Mouse (Mus musculus) urinary bladder, postnatal 4 days (tissue): Measurements from ENCODE around the gene Smg1.
A peak's percentile ranks its signal among the peaks of the same experiment; 100 is the strongest.

Source experiments
- DNase-seq, 2 experiments: peaks; one replicate each; pipeline ENCODE4 v3.0.0; 2021 to 2022; ENCODE audit warnings: low spot score in 2 of 2

Gene Smg1

DNA sequence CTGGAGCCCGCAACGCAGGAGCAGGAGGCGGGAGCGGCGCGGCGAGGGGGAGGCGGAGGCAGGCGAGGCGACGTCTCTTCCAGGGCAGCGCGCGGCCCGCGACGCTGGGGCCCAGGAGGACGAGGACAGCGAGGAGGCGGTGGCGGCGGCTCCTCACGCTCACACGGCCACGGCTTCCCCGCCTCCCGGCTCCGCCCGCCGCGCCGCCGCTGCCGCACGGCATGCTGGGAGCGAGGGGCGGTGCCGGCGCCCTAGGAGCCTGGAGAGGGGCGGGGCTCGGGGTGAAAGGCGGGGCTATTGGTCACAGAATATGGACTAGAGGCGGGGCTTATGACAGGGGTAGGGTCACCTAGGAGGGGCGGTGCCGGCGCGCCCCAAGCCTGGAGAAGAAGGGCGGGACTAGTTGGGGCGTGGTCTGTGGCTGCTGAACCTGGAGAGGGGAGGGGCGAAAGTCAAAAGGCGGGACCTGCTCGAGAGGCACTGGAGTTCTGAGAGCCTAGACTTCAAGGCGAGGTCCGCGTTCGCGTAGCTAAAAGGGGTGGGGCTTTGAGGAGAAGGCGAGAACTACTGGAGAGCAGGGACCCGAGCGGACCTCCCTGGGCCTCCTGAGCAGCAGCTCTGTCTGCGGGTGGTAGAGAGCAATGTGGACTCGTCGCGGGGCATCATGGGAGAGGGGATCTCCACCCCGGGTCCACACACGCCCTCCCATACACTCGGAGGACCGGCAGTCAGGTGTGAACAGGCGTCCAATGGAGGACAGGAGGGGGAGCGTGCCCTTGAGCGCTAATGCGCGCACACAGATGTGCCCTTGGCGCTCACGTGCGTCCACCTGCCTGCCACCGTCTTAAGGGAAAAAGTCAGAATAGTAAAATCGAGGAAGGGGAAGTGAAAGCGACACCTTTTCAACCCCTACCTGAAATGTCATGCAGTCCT lies at the start of gene Smg1:
Smg1 (minus strand) TSS at position 218 of the 933 bp plus-strand sequence.
- peak; percentile 98 for DNase-seq

DNA sequence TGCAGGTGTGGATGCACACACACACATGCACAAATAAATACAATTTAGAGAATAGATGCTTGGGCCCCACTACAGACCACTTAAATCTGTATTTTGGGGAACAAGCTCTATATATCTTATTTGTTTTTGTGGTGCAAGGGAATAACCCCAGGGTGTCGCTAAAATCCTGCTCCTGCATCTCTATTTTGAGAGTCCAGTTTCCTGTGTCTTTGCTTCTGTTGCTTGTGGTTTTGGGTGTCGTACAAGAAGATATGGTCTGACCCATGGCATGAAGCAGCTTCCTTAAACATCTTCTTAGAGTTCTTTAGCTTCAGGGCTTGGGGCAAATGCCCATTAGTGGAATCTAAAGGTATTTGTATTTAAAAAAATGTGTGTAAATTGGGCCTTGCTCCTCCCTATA lies 39.7 kb upstream of the Smg1 start:
- no peak for DNase-seq

DNA sequence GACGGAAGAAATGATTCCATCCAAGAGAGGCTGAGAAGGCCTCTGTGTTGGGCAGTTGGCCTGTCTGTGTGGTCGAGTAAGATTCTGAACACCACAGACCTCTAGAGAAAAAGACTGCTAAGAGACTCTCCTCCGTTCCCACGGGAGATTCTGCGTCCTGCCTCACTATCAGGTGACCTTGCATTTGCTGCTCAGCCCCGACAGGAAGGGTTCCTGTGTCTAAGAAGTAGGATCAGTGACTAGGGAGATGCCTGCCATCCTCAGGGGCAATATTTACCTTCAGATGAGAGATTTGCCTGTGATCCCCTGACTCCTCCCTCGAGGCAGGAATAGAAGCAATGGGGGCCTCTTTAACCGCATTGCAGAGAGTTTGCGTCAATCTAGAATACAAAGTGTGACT lies 39.1 kb upstream of the Smg1 start:
- DNase-seq: no peak

DNA sequence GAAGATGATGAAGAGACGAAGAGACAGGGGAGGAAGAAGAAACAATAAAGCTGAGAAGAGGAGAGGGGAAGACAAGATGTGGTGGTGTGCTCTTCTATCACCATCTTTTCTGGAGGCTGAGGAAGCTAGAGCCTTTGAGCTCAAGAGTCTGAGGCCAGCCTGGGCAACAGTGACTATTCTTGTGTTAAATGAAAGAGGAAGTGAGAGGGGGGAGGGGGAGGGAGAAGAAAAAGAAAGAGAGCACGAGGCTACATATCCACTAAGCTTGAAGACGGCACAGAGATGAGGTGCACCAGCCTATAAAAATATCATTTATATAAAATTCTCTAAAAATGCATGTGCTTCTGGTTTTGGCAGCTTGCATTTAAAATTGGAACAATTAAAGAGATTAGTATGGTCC lies 36.1 kb upstream of the Smg1 start:
- no peak for DNase-seq

DNA sequence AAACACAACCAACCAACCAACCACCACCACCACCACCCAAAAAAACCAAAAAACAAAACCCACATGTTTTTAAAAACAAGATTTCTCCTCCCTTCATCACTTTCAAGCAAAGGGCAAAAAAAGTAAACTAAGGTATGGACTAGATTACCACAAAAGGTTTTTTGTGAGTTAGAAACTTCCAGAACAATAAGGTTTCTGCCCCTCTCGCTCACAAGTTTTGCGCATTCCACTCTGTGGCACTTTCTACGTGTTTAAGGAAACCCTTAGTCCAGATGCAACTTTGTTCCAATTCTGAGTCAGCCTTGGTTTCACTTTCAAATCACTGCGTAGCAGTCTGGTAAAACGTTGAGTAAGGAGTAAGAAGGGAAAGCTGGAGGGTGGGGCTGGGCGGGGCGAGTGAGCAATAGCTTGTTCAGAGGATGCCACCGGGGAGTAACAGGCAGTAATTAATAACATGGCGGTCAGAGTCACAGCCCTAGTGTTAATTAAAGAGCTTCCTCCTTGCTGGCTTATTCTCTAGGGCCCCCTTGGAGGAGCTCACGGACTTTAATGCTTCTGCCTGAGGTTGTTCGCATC lies 34.0 kb upstream of the Smg1 start:
- DNase-seq: no peak

DNA sequence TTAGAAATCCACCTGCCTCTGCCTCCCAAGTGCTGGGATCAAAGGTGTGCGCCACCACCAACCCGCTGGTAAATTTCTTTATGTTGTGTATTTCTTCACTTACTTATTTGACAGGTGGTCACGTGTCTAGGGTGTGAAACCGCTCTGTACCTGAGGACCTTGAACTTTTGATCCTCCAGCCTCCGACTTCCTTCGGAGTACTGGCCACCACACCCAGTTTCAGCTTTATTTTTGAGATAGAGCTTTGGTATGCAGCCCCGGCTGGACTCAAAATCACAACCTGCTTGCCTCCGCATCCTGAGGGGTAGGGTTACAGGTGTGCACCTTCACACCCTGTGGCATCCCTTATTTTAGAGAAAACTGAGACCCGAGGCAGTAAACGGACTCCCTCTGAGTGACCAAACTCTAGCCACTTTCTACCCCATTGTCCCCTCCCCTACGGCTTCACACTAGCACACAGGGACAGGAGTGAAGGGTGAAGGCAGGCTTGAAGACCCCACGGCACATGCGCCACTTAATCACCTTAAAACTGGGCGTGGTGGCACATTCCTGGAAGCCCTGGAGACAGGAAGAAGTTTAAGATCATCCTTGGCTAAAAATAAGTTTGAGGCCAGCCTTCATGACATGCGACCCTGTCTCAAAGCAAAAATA lies 33.3 kb upstream of the Smg1 start:
- no peak for DNase-seq

DNA sequence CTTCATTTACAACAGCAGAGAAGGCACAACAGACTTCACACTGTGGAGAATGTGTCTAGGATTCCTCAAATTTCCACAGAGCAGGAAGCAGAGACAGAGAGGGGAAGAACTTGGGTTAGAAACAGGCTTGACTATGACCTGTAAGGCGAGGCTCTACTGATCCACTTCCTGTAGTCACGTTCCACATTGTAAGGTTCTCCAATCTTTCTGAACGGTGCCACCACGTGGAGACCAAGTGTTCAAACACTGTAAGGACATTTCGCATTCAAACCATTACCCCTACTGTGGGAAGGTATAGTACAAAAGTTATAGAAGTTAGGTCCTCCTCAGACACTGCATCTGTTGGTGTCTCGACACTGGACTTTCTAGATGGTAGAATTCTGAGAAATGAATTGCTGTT lies 31.8 kb upstream of the Smg1 start:
- no peak for DNase-seq

DNA sequence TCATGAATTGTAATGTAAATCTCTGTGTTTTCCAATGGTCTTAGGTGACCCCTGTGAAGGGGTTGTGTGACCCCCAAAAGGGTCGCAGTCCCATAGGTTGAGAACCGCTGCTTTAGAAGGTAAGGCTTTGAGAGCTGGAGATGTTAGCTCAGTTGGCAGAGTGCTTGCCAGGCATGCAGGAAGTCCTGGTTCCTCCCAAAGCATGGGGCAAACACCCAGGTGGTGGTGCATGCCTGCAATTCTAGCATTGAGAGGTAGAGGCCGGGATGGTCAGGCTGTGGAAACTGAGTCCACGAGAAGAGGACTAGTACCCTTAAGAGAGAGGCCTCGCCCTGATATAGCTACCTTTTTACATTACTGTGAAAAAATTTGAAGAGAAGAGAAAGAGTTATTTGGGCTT lies 31.4 kb upstream of the Smg1 start:
- DNase-seq: no peak

DNA sequence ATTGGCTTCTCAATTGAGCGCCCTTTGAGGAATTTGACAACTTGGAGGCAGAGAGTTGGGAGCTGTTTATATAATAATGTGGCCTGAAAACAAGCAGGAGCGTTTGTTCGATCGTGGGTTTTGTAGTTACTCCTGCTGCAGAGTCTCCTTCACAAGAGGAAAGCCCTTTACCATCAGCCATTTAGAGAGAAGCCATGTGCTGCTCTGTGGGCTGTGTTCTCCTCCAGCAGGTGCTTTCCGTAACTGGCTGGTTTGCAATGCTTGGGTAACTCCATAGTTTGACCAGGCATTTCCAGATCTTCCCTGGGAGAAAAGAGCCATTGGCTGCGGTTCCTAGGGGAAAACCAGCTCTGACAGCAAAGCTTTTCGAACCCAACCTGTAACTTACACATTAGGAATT lies 30.7 kb upstream of the Smg1 start:
- no peak for DNase-seq

DNA sequence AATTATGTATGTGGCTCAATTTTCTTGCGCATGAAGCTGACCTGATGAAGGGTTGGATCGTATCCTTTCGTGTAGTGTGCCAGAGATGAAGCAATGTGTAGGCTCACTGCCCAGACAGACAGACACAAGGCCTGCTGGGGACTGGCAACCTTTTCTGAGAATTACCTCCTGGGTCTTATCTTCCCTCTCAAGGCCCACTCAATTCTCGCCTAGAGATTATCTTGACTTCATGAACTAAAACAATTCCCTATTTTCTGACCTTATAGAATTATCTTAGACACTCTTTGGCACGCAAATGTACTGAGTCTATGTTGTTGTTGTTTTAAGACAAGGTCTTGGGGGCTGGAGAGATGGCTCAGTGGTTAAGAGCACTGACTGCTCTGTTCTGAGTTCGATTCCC lies 22.6 kb upstream of the Smg1 start:
- no peak for DNase-seq

DNA sequence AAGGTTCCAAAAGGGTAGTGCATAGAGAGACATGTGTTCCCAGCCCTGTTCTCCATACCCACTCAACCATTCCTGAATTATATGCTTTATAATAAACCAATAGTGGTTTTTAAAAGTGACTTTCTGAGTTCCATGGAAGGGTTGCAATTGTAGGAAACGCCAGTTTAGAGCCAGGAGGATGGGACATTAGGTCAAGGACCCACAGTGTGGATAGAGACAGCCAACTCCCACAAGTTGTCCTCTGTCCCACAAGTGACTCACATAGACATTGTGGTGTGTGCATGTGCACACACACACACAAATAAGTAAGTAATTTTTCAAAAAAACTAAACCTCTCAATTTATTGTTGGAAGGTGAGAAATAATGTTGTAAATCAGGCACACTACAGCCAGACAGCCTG lies 20.1 kb upstream of the Smg1 start:
- DNase-seq: no peak

DNA sequence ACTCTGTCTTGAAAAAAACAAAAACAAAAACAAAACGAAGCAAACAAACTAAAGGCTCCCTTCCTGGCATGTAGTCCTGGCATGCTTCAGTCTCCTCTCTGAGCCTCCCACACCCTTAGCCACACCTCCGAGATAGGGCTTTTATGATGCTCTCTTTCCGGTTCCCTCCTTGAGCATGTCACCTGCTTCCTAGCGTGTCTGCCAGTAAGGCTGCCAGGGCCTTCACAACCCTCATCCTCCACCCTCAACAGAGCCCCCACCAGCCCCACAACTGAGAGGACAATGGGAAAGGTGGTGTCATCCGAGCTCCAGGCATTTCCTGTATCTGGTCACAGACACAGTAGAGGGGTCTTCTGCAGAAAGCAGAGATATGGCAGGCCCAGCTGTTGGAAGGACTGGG lies 18.9 kb upstream of the Smg1 start:
- DNase-seq: no peak

DNA sequence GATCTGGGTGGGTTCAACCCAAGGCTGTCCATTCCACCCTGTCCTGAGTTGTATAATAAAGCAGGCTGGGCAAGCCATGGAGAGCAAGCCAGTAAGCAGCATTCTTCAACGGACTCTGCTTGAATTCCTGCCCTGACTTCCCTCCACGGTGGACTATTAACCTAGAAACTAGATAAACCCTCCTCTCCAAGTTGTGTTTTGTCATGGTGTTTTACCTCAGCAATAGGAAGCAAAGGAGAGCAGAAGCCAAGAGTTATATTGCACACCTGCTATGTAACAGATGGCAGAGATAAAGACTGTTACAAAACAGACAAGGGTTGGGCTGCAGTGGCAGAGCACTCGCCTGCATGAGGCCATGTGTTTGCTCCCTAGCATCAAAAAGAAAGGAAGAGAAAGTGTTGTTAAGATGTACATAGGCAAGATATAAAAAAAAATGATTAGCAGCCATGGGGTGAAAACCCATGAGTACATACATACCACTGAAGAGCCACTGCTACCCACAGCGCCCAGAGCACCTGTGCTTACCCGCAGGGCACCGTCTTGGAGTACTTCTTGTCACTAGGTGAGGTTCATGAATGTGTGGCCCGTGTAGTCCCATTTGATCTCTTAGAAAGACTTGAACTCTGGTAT lies 16.3 kb upstream of the Smg1 start:
- DNase-seq: no peak

DNA sequence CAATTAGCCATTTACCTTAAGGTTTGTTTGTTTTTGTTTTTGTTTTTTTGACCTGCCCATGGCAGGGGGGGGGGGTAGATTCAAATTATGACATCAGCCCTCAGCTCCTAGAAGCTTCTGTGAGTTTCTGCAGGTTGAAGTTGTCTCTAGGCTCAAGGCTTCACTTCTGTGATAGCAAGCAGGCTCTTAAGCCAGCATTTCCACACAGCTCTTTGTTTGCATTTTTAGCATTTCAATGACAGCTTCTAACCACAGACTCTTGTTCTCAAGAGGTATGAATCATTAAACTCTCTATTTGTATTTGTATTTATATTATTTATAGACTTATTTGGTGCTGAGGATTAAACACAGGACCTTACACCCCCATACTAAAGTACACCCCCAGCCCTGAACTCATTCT lies 15.0 kb upstream of the Smg1 start:
- no peak for DNase-seq

DNA sequence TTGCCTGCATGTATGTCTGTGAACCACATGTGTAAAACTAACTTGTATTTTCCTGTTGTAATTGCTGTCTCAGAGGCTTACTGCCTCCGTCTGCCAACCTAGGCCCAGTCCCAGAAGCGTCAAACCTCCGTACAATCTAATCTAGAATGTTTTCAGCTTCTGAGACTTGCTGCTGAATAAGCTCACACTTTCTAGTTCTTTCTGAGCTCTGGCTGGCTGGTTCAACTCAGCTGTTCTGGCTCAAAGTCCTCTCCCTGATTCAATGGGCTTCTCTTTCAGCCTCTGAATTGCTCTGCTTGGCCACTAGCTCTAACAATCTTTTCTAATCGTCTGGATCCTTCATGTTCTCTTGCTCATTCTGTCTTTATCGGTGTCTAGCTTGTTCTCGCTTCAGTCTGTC lies 13.3 kb upstream of the Smg1 start:
- DNase-seq: no peak

DNA sequence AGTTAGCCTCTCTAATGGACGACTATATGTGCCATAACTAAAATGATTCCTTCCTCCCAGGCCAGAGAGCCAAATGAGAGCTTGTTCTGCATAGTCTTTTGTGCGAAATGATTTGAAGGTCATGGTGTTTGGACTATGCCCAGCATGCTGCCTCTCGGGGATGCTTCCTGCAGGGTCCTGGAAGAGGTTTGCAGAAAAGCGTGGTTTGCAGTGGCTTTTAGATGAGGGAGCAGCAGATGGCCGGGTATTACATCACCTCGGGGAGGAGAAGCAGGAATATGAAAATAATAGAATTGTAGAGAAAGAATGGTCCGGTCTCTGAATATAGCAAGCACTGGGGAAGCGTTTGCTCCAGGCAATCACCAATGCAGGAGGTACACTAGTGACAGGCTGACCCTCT lies 11.0 kb upstream of the Smg1 start:
- DNase-seq: no peak

DNA sequence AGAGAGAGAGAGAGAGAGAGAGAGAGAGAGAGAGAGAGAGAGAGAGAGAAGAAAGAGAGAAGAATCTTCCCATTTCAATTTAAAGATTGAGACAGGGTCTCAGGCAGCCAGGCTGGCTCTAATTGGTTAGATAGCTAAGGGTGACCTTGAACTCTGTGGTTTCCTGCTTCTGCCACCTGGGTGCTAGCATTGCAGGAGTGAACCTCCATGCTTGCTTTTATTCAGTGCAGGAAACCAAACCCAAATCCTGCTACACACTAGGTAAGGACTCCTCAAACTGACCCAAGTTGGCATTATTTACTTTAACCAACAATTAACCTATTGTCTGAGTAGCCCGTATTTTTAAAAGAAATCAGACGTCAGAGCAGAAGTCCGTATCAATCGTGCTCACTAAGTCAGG lies 10.5 kb upstream of the Smg1 start:
- DNase-seq: no peak

DNA sequence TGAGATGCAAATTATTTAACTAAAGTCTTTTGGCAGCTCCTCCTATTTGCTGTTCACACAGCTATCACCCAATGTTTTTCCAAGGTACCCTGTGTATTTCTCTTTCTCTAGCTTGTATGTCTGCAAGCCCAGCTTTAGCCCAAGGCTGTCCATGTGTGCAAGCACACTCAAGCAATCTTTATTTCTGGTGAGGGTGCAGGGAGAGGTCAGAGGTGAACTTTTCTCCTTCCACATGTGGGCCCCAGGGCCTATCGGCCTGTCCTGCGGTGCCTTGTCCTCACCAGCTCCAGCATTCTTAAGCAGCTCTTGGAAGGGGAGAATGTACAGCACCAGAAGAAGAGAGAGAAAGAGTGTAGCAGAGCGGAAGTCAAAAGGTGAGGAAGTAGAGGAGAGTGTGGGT lies 9.5 kb upstream of the Smg1 start:
- no peak for DNase-seq

DNA sequence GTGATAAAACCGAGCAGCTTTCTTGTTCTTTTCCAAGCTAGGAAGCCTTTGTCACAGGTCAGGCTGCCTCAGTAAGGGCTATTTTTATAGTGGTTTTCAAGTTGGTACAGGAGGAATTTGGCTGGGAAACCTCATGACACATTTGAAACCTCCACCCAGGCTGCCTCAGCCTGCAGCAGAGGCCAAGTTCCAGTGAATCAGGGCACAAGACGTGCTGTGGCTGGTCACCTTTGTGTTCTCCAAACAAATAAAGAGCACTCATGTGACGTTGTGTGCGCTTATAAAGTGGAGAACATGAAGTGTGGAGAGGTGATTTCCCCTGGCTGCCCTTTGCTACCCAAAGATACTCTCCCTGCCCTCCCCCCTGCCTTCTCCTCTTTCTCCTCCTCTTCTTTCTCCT lies 8.9 kb upstream of the Smg1 start:
- DNase-seq: peak in 1 of 2 experiments; percentile 26

DNA sequence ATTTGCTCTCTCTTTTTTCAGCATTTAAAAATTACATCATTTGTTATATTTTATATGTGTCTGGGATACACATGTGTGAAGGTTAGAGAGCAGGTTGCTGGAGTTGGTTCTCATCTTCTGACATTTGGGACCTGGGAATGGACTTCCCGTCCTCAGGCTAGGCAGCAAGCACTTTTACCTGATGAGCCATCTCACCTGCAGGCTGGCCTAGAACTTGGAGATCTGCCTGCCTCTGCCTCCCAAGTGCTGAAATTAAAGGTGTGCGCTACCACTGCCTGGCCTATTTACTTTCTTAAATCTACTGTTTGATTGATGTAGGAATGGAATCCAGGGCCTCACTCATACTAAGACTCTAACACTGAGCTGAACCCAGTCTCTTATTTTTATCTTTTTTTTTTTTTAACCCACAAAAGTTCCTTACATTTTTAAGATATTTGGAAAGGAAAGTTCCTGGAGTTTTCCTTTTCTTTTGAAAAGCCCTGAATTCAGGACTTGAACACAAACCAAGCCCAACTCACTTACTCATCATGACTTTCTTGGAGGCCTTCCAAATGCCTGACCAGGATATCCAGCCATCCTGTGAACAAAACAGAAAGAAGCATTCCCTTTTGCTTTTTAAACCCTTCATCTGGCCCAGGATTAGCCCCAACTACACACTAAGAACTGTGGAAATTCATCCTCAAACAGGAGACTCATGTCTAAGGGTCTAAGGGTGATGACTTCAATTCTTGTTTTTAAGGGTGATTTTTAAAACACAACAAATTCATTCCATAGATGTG lies 8.1 kb upstream of the Smg1 start:
- DNase-seq: no peak

DNA sequence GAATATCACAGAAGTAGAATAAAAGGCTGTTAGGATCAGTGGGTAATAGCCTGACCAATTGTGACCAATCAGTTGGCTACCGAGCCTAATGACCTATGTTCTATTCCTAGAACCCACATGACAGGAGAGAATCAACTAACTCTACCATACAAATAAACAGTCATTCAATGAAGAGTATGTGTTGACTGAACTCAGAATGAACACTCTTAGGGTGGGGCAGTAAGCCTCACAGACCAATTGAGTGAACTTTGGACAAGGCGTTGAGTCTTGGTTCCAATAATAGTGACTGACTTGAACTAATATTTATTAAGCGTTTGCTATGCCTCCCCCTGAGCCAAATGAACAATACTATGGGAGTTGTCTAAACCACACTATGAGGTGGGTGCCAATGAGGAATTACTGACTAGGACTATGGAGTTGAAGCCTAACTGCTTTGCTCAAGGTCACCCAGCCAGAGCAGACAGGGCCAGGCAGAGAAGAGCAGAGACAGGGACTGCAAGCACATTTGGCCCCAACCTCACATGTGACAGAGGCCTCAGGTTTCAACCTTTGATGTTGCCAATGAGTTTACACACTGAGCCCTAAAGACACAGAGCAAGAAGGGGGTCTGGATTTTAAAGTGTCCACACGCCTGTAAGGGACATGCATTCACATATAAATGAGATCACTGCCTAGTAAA lies 7.2 kb upstream of the Smg1 start:
- DNase-seq: no peak
